Mouse (Mus musculus): ENCODE results near the gene Yars.
A peak's percentile ranks its signal among the peaks of the same experiment; 100 is the strongest.
"Not testable (repeated sequence)": the region's sequence is repeated elsewhere in the genome, so short reads cannot be mapped to it uniquely, and the experiment has no call there.

The Yars gene

DNA sequence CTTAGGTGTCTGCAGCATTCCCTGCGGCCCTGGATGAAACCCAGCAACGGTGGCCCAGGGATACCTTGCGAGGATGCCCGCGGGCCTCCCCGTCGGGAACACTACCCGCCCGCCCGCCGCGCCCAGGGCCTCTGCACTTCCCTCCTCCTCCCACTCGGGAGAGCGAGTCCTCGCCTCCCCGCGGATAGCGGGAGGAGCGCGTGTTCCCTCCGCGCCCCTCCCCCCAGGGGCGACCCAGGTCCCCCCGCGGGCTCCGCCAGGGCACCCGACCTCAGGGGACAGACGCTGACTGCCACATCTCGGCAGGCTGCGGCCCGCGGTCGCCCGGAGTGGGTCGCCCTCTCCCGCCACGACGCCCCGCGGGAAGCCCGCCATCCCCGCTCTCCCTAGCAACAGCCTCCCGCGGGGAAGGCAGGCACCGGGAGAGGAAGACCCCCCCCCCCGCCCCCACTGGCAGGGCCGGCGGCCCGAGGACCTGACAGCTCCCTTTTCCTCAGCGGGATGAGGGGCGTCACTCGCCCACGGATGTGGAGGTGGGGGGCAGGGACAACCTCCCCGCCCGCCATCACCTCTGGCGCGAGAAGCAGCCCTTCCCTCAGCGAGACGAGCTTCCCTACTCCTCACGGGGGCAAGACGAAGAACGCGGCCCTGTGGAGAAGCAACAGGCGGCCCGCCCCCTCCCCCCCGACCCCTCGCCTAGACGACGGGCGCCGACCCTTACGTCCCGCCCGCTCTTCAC, 588 bp upstream of the Yars start:
- peak; percentile 59 to 78 for DNase-seq

DNA sequence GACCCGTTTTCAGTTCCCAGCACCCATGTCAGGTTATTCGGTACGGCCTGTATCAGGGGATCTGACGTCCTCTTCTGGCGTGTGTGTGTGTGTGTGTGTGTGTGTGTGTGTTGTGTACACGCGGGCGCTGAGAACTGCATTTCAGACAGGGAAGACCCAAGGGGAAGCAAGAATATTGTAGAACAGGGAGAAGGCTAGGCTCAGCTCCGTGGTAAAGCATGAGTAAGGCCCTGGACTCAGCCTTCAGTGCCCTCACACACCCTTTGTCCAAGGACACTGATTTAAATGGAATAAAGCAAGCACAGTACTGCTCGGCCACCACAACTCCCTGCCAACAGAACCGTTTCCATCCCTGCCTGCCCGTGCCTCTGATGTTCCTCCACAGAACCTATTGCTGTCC, 978 bp downstream of the Yars start:
- peak; percentile 8 to 13 for DNase-seq

GRCm38 (mm10) chr4:129191691-129192090, 2.1 kb downstream of the Yars start:
- DNase-seq, result no peak

DNA sequence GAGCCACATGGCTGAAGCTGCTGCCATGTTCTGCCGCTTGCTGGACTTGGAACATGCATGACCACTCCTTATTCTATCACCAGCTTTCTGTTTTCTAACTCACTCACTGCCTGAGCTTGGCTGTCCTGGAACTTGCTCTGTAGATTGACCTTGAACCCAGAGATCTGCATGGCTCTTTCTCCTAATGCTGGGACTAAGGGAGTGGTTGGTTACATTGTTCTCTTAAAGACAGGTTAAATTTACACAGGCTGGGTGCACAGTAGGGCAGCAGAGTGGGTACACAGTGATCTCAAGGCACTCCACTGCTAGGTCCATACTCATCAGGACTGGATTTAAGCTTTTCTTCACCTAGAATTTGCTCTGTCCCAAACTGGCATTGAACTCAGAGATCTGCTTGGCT, 4.7 kb downstream of the Yars start:
- no peak for DNase-seq

DNA sequence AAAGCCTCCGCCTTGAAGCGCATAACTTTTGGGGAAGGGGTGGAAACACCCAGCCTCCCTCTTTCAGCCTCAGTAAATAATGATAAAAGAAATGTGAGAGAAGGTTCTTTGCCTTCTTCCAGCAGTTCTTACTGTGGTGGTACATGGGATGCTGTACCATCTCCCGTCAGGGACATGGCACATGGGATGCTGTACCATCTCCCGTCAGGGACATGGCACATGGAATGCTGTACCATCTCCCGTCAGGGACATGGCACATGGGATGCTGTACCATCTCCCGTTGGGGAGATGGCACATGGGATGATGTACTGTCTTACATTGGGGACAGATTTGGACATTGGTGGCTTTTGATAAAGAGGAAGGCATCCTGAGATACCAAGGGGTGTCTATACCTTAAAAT, 8.0 kb downstream of the Yars start:
- no peak for DNase-seq

- DNase-seq, result no peak
Measured at GRCm38 (mm10) chr4:129204655-129205054, 15.1 kb downstream of the Yars start.

GRCm38 (mm10) chr4:129206792-129207191, 17.2 kb downstream of the Yars start:
- no peak for DNase-seq

GRCm38 (mm10) chr4:129209504-129209903, 19.9 kb downstream of the Yars start:
- DNase-seq, result no peak

- DNase-seq, result no peak
Measured at GRCm38 (mm10) chr4:129211461-129211860, 21.9 kb downstream of the Yars start.

DNA sequence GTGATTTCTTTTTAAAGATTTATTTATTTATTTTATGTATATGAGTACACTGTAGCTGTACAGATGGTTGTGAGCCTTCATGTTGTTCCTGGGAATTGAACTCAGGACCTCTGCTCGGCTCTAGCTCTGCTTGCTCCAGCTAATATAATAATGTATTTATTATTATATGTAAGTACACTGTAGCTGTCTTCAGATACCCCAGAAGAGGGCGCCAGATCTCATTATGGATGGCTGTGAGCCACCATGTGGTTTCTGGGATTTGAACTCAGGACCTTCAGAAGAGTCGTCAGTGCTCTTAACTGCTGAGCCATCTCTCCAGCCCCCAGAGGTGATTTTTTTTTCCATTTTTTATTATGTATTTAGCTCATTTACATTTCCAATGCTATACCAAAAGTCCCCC, 22.9 kb downstream of the Yars start:
- not testable (repeated sequence) for DNase-seq

- DNase-seq, result no peak
Measured at GRCm38 (mm10) chr4:129218569-129219175, 29.1 kb downstream of the Yars start.

DNA sequence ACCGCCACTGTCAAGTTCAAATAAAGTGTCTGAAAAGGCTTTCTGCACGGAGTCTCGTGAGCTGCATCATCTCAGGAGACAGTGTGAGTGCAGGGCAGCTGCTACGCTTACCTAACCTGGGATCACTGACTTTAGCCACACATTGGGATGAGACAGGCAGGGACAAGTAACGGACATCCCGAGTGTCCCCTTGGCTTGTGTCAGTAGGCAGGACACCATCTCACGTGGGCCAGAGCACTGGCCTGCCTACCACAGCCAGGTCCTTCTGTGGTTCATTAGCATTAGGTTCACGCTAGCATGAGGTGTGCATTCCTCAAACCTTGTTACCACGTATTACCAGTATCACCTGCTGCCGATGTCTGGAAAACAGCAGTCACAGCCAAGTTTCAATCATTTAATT, 29.6 kb downstream of the Yars start:
- no peak for DNase-seq

DNA sequence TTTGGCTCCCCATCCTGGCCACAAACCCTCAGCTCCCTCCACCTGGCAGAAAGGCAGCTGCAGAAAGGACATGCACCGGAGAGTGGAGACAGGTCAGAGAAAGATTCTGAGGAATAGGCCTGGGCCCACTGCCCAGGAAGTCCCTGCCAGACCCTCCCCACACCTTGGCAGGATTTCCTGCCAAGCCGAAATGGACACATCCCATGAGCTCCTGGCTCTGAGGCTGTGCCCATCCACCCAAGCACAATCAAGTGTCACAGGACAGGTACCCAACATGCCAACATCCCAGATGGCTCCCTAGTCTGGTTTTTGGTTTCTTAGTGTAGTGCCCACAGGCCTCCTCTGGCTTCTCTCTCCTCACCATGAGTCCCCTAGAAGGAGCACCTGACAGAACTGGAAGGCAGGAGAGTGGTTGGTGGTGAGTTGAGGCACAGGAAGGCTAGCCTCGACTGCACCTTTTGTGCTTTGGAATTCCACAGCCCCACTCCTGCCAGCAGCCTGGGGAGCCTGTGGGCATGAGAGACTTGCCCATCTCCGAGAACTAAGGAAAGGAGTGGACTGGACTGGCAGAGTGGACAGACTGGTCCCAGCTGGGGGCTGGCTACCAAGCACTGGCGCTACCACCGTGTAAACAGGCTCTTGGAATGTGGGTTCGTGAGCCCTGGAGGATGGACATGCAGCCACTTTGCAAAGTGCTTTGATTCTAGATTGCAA, 31.0 kb downstream of the Yars start:
- DNase-seq, result no peak

- no peak for DNase-seq
Measured at GRCm38 (mm10) chr4:129221097-129222010, 31.8 kb downstream of the Yars start.

DNA sequence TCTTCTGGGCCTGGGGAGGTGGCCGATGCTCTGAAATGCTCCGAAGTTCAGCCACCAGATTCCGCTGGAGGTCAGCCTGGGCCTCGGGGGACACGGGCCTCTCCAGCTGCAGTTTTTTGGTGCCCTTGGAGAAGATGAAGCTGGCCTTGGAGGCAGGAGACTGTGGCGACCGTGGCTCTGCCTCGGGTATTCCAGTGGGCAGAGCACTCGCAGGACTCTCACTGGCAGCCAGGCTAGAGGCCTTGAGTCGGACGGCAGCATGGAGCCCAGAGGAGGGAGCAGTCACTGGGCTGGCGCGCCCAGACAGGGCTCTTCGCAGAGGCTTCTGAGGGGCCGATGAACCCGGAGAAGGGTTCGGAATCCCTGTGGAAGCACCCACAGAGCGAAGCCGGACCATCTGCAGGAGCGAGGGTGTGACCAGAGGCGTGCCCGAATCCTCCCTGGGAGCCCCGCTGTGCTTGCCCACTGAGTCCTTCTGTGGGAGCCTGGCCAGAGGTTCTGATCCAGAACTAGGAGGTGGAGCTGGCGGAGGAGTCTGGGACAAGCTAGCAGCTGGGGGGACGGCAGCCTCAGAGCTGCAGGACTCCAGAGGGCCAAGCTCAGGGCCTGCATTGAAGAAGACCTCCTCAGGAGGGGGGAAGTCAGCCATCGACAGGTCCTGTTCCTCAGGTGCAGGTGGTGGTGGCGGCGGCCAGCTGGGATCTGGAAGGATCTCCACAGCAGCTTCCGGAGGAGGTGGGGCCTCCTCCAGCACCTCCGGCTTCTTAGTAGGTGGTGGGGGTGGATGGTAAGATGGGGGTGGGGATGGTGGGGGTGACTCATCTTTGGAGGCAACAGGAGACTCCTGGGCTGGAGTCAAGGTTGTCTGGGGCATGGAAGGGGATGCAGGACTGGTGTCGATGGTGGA, 32.7 kb downstream of the Yars start:
- no peak for DNase-seq

GRCm38 (mm10) chr4:129223421-129224281, 34.1 kb downstream of the Yars start:
- DNase-seq, result no peak

DNA sequence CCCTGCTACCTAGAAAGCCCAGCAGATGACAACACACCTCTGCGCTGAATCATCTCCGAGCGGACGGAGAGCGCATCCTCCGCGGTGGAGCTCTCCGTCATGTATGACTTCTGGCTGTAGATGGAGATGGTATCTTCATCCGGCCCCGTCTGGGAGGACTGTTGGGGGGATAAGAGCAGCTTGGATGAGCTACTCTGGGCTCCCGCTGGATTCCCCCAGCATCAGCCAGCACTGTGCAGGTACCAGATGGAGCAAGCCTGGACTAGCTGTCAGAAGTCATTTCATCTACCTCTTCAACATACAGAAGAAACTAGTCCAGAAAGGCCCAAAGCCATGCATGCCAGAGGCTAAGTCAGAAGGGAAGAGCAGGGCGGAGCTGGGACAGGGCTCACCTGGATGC, 35.8 kb downstream of the Yars start:
- no peak for DNase-seq

GRCm38 (mm10) chr4:129226441-129226963, 36.9 kb downstream of the Yars start:
- no peak for DNase-seq

DNA sequence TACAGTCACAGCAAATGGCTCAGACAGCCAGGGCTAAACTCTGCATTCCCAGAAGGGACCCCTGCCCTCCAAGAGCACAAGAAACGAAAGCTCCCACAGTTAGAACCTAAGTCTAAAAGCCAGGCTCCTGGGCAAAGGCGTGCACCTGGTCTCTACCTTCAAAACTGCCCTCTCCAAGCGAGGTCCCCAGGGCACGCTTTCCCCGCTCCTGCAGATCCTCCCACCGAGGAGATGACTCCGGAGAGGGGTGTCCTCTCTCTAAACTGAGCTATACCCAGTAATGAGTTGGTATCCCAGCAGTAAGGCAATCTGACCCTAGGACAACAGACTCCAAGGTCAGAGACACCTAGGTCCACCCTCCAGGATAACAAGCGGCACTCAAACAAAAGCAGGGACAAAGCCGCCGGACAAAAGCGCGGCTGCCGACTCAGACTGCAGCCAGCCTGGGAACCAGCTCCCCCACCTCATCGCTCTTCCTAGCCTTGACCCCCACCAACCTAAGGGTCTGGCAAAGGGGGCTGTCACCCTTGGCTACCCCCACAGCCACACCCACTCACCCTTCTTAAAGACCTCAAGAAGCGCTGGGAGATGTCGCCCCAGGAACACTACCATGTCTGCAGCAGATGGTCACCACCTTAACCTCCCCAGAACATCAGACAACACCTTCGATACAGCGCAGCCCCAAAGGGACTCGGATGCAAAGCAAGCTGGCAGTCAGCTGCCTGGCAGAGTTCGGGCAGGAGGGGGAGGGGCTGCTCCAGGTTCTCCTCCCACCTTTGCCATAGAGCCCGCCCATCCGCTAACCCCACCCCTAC, 37.8 kb downstream of the Yars start:
- DNase-seq, result no peak

DNA sequence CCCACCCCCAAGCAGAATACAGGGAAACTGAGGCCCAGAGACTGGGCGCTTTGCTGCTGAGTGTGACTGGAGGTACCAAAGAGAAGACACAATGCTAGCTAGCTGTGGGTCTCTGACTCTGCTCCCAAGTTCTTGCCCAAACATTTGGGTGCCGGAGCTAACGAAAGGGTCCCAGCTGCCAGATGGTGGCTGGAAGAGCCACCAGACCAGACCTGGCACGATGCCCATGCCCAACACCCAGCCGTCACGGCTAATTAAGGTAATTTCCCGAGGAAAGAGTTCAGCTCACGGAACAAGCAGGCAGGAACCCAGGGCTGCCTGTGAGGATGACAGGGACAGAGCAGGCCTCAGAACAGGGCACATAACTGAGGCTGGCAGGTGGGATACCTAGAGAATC, 38.4 kb downstream of the Yars start:
- no peak for DNase-seq
